ENCODE assay signal across 9 mouse cellular contexts in genomic region chr10:83776272-83776878, GRCm38 (mm10). TPM values are rescaled to one million over a fixed set of nuclear protein-coding genes. Genes with fewer than 3 reads are reported as not detected.
A peak's percentile ranks its signal among the peaks of the same experiment; 100 is the strongest.
DNase-seq lines count a peak whose midpoint lies in the region; ATAC-seq and TF ChIP-seq lines count a peak whose summit lies in the region.
"Had no signal": no experiment of that assay in that cellular context is flagged by ENCODE, and none has a peak within 500 bp of the region (broad histone marks: within the 10 kb centered on the region; RNA-seq: fewer than 3 reads in every experiment).

No protein-coding gene starts in this region.

- no peaks in the 10 kb centered on the region for H3K36me3 ChIP-seq in thymus, adult 2 months (ENCODE audit: control insufficient read depth, insufficient read depth, low read length)
- H3K36me3 ChIP-seq in hindbrain, embryonic 16.5 days (ENCODE audit: control insufficient read depth, insufficient read depth, low read length), result no peaks in the 10 kb centered on the region
- H3K36me3 ChIP-seq: limb, embryonic 12.5 days had no signal

- H3K9me3 ChIP-seq in hindbrain, embryonic 16.5 days (ENCODE audit: control insufficient read depth, low read length), result no peaks in the 10 kb centered on the region

- WGBS in thymus, adult 2 months, result 45% methylated on average over 11 of the region's 11 CpGs
- WGBS in hindbrain, embryonic 16.5 days, result 45% methylated on average over 11 of the region's 11 CpGs

- no peak overlapping the region for H3K27ac ChIP-seq in thymus, adult 2 months (ENCODE audit: control insufficient read depth, insufficient read depth, low read length)
- H3K27ac ChIP-seq in embryonic fibroblast, embryonic 13.5 days (ENCODE audit: insufficient read depth, low read length), result no peak overlapping the region
- H3K27ac ChIP-seq in hindbrain, embryonic 16.5 days (ENCODE audit: low read depth, low read length), result no peak overlapping the region
- H3K27ac ChIP-seq: limb, embryonic 12.5 days had no signal

- TF ChIP-seq POLR2A in thymus, adult 2 months (IDR thresholded peaks at IDR 0.05; ENCODE audit: control insufficient read depth, extremely low read depth, insufficient read depth, low read length, poor library complexity), result no peak
- TF ChIP-seq POLR2A in brain, embryonic 14.5 days (IDR thresholded peaks at IDR 0.05; ENCODE audit: borderline replicate concordance, extremely low read depth, insufficient read depth, insufficient read length, poor library complexity, severe bottlenecking), result no peak
- TF ChIP-seq POLR2A in embryonic fibroblast, embryonic 13.5 days (IDR thresholded peaks at IDR 0.05; ENCODE audit: low read depth, low read length), result no peak

- H3K4me2 ChIP-seq in hindbrain, embryonic 16.5 days (ENCODE audit: low read length), result no peak overlapping the region
- H3K4me2 ChIP-seq: limb, embryonic 12.5 days had no signal

- no peak overlapping the region for H3K4me3 ChIP-seq in thymus, adult 2 months (ENCODE audit: control insufficient read depth, insufficient read depth, low read length)
- H3K4me3 ChIP-seq in embryonic fibroblast, embryonic 13.5 days (ENCODE audit: insufficient read depth, low read length), result no peak overlapping the region
- no peak overlapping the region for H3K4me3 ChIP-seq in hindbrain, embryonic 16.5 days (ENCODE audit: low read length)
- H3K4me3 ChIP-seq: limb, embryonic 12.5 days had no signal

- no peaks in the 10 kb centered on the region for H3K27me3 ChIP-seq in thymus, adult 2 months (ENCODE audit: control insufficient read depth, insufficient read depth, low read length)
- H3K27me3 ChIP-seq in hindbrain, embryonic 16.5 days (replicated peaks; ENCODE audit: control insufficient read depth, insufficient read depth, low read length), result no peaks in the 10 kb centered on the region
- H3K27me3 ChIP-seq: limb, embryonic 12.5 days had no signal

- peak; percentile 48 for DNase-seq in thymus, adult 2 months
- no peak for DNase-seq in thymus, adult 18-20 months
- DNase-seq in brain, embryonic 14.5 days (ENCODE audit: low read depth), result peak; percentile 82
- DNase-seq in left cerebral cortex, postnatal 10 days (ENCODE audit: extremely low spot score in 1 of 2, low spot score in 2 of 2), result peak; percentile 72 to 76
- DNase-seq in ovary, adult 18-20 months (ENCODE audit: low spot score), result peak; percentile 31
- peak; percentile 46 to 47 for DNase-seq in urinary bladder, postnatal 36 days (ENCODE audit: low spot score in 2 of 2)

- H3K4me1 ChIP-seq in thymus, adult 2 months (replicated peaks; ENCODE audit: control insufficient read depth, insufficient read depth, low read length), result no peaks in the 10 kb centered on the region
- no peaks in the 10 kb centered on the region for H3K4me1 ChIP-seq in embryonic fibroblast, embryonic 13.5 days (ENCODE audit: control insufficient read depth, insufficient read depth, low read length)
- no peaks in the 10 kb centered on the region for H3K4me1 ChIP-seq in hindbrain, embryonic 16.5 days (ENCODE audit: control insufficient read depth, insufficient read depth, low read depth, low read length)
- H3K4me1 ChIP-seq: limb, embryonic 12.5 days had no signal

- intact Hi-C loops in left cerebral cortex, postnatal 10 days (cut with DNase I), result no loop called here

- H3K9ac ChIP-seq in hindbrain, embryonic 16.5 days (ENCODE audit: low read depth, low read length), result no peak overlapping the region
- H3K9ac ChIP-seq: limb, embryonic 12.5 days had no signal

- no peak for TF ChIP-seq CTCF in thymus, adult 2 months (IDR thresholded peaks at IDR 0.05; ENCODE audit: borderline replicate concordance, control insufficient read depth, extremely low read depth, insufficient read depth, low read length, poor library complexity)
- peak; percentile 70; the same call in 1 of the 2 replicates for TF ChIP-seq CTCF in brain, embryonic 14.5 days (IDR thresholded peaks at IDR 0.05; ENCODE audit: borderline replicate concordance, extremely low read depth, insufficient read depth, insufficient read length)
- TF ChIP-seq CTCF in embryonic fibroblast, embryonic 13.5 days (IDR thresholded peaks at IDR 0.05; ENCODE audit: borderline replicate concordance, insufficient read depth, low read length), result peak; percentile 35; the same call in 1 of the 2 replicates

- peak; percentile 56; the same call in 1 of the 2 replicates for ATAC-seq in hindbrain, embryonic 16.5 days

RNA-seq across cellular contexts. Expression of gene 1500009L16Rik, which starts 53.7 kb away (rescaled TPM):
- 7.8 and 14.5 TPM in 2 replicates for polyA plus RNA-seq in thymus, adult 2 months (2012; rRNA removed)
- 32.4 and 32.6 TPM in 2 replicates for polyA plus RNA-seq in brain, embryonic 14.5 days (2012; rRNA removed)
- 12.9 and 21.5 TPM in 2 replicates for polyA plus RNA-seq in embryonic fibroblast, embryonic 13.5 days (2011; ENCODE audit: insufficient read length, low read depth, missing spikeins)
- polyA plus RNA-seq in hindbrain, embryonic 16.5 days (2015; fragmentation: Nextera tagmentation; extraction: Ambion mirVana), result 93.3 and 115 TPM in 2 replicates
- 10 to 100 TPM; 43.1 to 44.4 TPM for total RNA-seq in left cerebral cortex, postnatal 10 days (2021)

Comparison
In these comparisons a context has a peak if more than half of its experiments do, and no peak if none do; other contexts are left out.
1. DNase-seq: peak in thymus, adult 2 months (single experiment), brain, embryonic 14.5 days (single experiment), left cerebral cortex, postnatal 10 days (2 of 2), ovary, adult 18-20 months (single experiment) and urinary bladder, postnatal 36 days (2 of 2); none in thymus, adult 18-20 months (0 of 2).